Mouse (Mus musculus) Muller cell, postnatal 12 days (primary cell): ENCODE data around the gene Olfr1383.
"Not testable (repeated sequence)": the region's sequence is repeated elsewhere in the genome, so short reads cannot be mapped to it uniquely, and the experiment has no call there.

Experiments
- DNase-seq: peaks from one replicate; pipeline ENCODE4 v3.0.0-alpha.2; 2015; ENCODE audit errors: inconsistent ontology term

The Olfr1383 gene

GRCm38 (mm10) chr11:49519348-49519747 is at the start of gene Olfr1383:
Gene Olfr1383, plus strand, starts transcription at chr11:49519648.
- no peak for DNase-seq

GRCm38 (mm10) chr11:49485973-49486372 is 33.5 kb upstream of the Olfr1383 start:
- no peak for DNase-seq

- not testable (repeated sequence) for DNase-seq
Measured at GRCm38 (mm10) chr11:49488770-49489169, 30.7 kb upstream of the Olfr1383 start, which contains the start of gene Olfr1385. Gene Olfr1385, plus strand, starts transcription at chr11:49489070.

- no peak for DNase-seq
Measured at GRCm38 (mm10) chr11:49518086-49518485, 1.4 kb upstream of the Olfr1383 start.

GRCm38 (mm10) chr11:49527947-49528346 is 8.5 kb downstream of the Olfr1383 start, which contains the start of gene Olfr1382:
Gene Olfr1382, plus strand, starts transcription at chr11:49528247.
- DNase-seq = no peak

- DNase-seq = peak; percentile 39
Measured at GRCm38 (mm10) chr11:49532761-49533160, 13.3 kb downstream of the Olfr1383 start.

GRCm38 (mm10) chr11:49536631-49537030 is 17.2 kb downstream of the Olfr1383 start:
- DNase-seq = peak; percentile 11

- DNase-seq = peak; percentile 65
Measured at GRCm38 (mm10) chr11:49543149-49543548, 23.7 kb downstream of the Olfr1383 start, which contains the start of gene Olfr1381. Gene Olfr1381, plus strand, starts transcription at chr11:49543449.

GRCm38 (mm10) chr11:49554033-49554432 is 34.6 kb downstream of the Olfr1383 start:
- DNase-seq = not testable (repeated sequence)

- peak; percentile 33 for DNase-seq
Measured at GRCm38 (mm10) chr11:49556578-49556977, 37.1 kb downstream of the Olfr1383 start, which contains the start of gene Olfr1380. Gene Olfr1380, plus strand, starts transcription at chr11:49556878.

GRCm38 (mm10) chr11:49575054-49575453 is 55.6 kb downstream of the Olfr1383 start:
- DNase-seq = peak; percentile 21
